Mouse (Mus musculus) kidney, adult 2 months (tissue): ENCODE measurements at regions not wholly inside any gene's neighbourhood (a gene's known extent, or its start where the extent isn't known, plus 50 kb on each side); places are given as distances from the start of the nearest gene placed in this dataset.

ENCODE experiments used
- DNase-seq: peaks from one replicate; pipeline ENCODE4 v3.0.0; 2021
- H3K27ac ChIP-seq: fragments of 200-500 bp; 2 replicates; pipeline ENCODE4 v1.5.1; 2012; ENCODE audit warnings: low read depth, low read length, control low read depth, inconsistent platforms; ENCODE audit not compliant: insufficient read depth
- H3K27me3 ChIP-seq: fragments of 200-500 bp; replicated peaks from 2 replicates; pipeline ENCODE4 v1.6.1; 2012; ENCODE audit warnings: mild to moderate bottlenecking, moderate library complexity, low read length, inconsistent platforms; ENCODE audit not compliant: control insufficient read depth, insufficient read depth
- H3K36me3 ChIP-seq: fragments of 200-500 bp; 2 replicates; pipeline ENCODE4 v1.6.1; 2012; ENCODE audit warnings: mild to moderate bottlenecking, moderate library complexity, low read length, inconsistent platforms; ENCODE audit not compliant: control insufficient read depth, insufficient read depth
- H3K4me1 ChIP-seq: fragments of 200-500 bp; 2 replicates; pipeline ENCODE4 v1.6.1; 2011; ENCODE audit warnings: low read length; ENCODE audit not compliant: control insufficient read depth, insufficient read depth
- H3K4me3 ChIP-seq: fragments of 200-500 bp; 2 replicates; pipeline ENCODE4 v1.5.1; 2011; ENCODE audit warnings: mild to moderate bottlenecking, low read depth, low read length, control low read depth; ENCODE audit not compliant: insufficient read depth
- CTCF ChIP-seq: fragments of 200-500 bp; conservative IDR thresholded peaks from 2 replicates; pipeline ENCODE4 v1.5.1; 2011; ENCODE audit warnings: low read depth, mild to moderate bottlenecking, control low read depth, low read length, moderate library complexity, mixed read lengths; ENCODE audit not compliant: insufficient read depth, insufficient read length
- POLR2A ChIP-seq: fragments of 200-500 bp; IDR thresholded peaks from one replicate; pipeline ENCODE4 v1.6.1; 2011; ENCODE audit warnings: low read depth, low read length, control low read depth
- WGBS: fragments of 180-500 bp; shearing (Covaris S2); methylation state at CpG from one replicate; pipeline ENCODE4 v1.1.7; 2018; 5-methylcytosine and 5-hydroxymethylcytosine counted together

GRCm38 (mm10) chr16:7649771-7650170 lies 775.2 kb downstream of the Tmem114 start:
- H3K27ac ChIP-seq: no peak overlapping the region
- 73% methylated on average over 1 of the region's 1 CpGs for WGBS
- no peaks in the 10 kb centered on the region for H3K4me1 ChIP-seq
- DNase-seq: no peak
- no peak for TF ChIP-seq CTCF
- TF ChIP-seq POLR2A: no peak
- H3K27me3 ChIP-seq: no peaks in the 10 kb centered on the region
- H3K36me3 ChIP-seq: no peaks in the 10 kb centered on the region
- H3K4me3 ChIP-seq: no peak overlapping the region

GRCm38 (mm10) chr16:7647275-7647926 lies 777.5 kb downstream of the Tmem114 start:
- H3K36me3 ChIP-seq: no peaks in the 10 kb centered on the region
- H3K4me1 ChIP-seq: no peaks in the 10 kb centered on the region
- no peaks in the 10 kb centered on the region for H3K27me3 ChIP-seq
- DNase-seq: no peak
- no peak overlapping the region for H3K27ac ChIP-seq
- H3K4me3 ChIP-seq: no peak overlapping the region
- TF ChIP-seq CTCF (no peak), POLR2A (no peak)

DNA sequence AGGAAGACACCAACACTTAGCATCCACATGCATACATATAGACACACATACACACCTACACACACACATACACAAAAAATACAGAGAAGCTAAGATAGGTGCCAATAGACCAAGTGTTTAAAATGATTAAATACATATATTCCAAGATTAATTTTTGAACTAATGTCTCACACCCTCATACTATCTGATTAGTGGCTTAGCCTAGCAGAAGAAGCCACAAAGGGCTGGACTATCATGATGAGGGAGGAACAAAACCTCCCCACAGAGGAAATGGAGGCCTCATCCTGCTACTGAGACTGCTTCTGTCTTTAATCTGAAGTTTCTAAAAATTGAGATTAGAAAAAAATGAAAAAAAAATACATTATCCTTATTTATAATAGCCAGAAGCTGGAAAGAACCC lies 780.6 kb downstream of the Tmem114 start:
- Histone ChIP-seq H3K36me3 (no peaks in the 10 kb centered on the region), H3K27me3 (no peaks in the 10 kb centered on the region)
- no peak for DNase-seq

DNA sequence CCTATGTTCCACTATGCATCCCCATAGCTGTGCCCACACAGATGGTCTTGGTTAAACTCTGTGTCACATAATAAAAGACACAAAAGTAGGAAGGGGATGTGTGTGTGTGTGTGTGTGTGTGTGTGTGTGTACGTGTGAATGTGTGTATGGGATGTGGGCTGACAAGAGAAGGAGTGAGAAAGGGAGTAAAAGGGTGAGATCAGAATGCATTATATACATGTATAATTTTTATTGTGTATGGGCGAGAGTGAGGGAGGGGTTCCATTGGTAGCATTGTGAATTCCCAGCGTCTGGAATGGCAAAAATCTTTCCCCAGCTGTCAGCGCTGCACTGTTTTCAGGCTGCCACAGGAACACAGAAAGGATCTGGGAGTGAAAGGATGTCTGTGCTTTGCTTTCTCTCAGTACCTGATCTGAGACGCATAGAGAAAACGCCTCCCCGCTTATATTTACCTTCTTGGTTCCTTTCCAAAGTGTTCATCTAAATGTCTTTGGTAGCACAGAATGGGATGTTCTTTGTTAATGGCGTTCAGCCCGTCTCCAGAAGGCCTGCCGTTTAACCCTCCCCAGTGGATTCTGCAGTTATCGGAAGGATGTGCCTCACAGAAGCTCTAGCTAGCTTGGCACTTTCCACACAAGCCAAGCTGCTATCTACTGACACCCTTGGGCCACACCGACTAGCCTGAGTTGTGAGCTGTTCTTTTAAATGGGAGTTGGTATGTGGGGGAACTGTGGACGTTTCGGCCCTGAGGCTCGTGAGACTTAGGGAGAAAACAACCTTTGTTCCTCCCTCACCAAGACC lies 785.8 kb downstream of the Tmem114 start:
- H3K27ac ChIP-seq: no peak overlapping the region
- DNase-seq: no peak
- TF ChIP-seq POLR2A: no peak
- TF ChIP-seq CTCF: no peak
- H3K36me3 ChIP-seq: no peaks in the 10 kb centered on the region
- H3K27me3 ChIP-seq: no peaks in the 10 kb centered on the region
- WGBS: 83% methylated on average over 15 of the region's 15 CpGs
- H3K4me3 ChIP-seq: no peak overlapping the region
- H3K4me1 ChIP-seq: no peaks in the 10 kb centered on the region

More for the DNA sequence above, 780.6 kb downstream of the Tmem114 start:
- Histone ChIP-seq H3K4me1 (no peaks in the 10 kb centered on the region), H3K4me3 (no peak overlapping the region), H3K27ac (no peak overlapping the region)
- TF ChIP-seq POLR2A (no peak), CTCF (no peak)

DNA sequence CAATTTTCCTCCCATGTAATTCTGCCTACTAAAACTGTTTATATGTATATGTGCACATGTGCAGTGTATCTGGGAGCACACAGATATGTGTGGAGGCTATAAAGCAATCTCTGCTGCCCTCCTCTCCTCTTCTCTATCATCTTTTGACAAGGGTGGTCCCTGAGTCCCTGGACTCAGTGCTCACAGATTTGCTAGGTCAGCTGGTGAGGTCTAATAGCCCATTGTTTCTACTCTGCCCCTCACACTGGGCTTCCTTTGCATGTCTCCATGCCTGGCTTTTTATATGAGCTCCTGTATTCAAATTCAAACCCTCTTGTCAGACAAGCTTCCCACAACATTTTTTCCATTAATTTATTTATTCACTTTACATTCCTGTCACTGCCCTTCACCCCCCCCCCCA lies 786.9 kb downstream of the Tmem114 start:
- H3K36me3 ChIP-seq: no peaks in the 10 kb centered on the region
- H3K4me1 ChIP-seq: no peaks in the 10 kb centered on the region
- no peak overlapping the region for H3K4me3 ChIP-seq
- TF ChIP-seq CTCF (no peak), POLR2A (no peak)
- H3K27me3 ChIP-seq: no peaks in the 10 kb centered on the region
- no peak for DNase-seq
- H3K27ac ChIP-seq: no peak overlapping the region

DNA sequence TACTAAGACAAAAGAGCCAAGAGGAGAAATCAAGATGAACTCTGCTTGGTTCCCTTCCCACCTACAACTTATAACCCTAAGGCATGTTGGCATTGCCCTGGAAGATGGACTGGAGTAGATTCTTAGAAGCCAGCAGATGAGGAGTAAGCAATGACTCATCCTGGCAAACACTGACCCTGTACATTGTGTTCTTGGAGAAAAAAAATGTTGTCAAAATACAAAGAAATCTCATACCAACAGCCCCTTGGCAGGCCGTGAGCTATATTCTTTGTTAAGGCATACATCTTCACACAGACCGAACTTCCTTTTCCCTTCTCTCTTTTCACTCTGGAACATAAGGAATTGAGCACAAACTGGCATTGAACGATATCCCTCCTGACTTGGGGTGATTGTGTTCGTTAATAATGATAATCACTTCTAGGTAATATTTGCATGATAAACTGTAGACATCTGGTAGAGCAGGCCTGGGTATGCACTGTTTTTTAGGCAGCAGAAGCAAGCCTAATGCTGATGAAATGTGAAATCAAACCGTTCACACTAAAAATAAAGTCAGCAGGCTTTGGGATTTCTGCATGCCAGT lies 787.7 kb downstream of the Tmem114 start:
- Histone ChIP-seq H3K4me1 (no peaks in the 10 kb centered on the region), H3K4me3 (no peak overlapping the region), H3K36me3 (no peaks in the 10 kb centered on the region), H3K27ac (no peak overlapping the region), H3K27me3 (no peaks in the 10 kb centered on the region)
- WGBS: 84% methylated on average over 5 of the region's 5 CpGs
- DNase-seq: no peak
- no peak for TF ChIP-seq CTCF
- TF ChIP-seq POLR2A: no peak

- no peak for DNase-seq
- H3K36me3 ChIP-seq: no peaks in the 10 kb centered on the region
- H3K27me3 ChIP-seq: no peaks in the 10 kb centered on the region
- H3K4me3 ChIP-seq: no peak overlapping the region
- H3K27ac ChIP-seq: no peak overlapping the region
- no peaks in the 10 kb centered on the region for H3K4me1 ChIP-seq
- TF ChIP-seq CTCF: no peak
- TF ChIP-seq POLR2A: no peak
- WGBS: 75% methylated on average over 5 of the region's 5 CpGs
Observed at GRCm38 (mm10) chr16:7636326-7636725, 788.6 kb downstream of the Tmem114 start.
